Mouse (Mus musculus): ENCODE measurements at regions not wholly inside any gene's neighbourhood (a gene's known extent, or its start where the extent isn't known, plus 50 kb on each side); places are given as distances from the start of the nearest gene placed in this dataset.

- no peak for DNase-seq (ENCODE audit: low spot score)
Measured at GRCm38 (mm10) chr1:89288921-89289320, 165.7 kb upstream of the Agap1 start.

DNA sequence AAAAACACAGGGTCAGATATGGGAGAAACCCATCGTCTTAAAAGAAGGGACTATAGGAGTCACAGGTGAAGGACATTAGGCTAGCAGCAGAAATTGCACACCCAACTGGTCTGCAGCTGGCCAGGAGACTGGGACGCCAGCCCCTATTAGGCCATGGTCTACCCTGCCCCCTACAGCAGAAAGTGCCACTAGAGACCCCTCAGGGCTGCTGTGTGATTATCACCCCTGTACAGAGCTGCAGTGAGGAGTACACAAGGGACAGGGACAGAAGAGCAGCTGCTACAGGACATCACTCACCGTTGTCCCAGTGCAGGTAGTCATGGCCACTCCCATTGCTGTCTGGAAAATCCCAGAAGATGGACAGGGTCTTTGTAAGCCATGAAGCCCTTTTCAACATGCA, 157.9 kb upstream of the Agap1 start:
- no peak for DNase-seq (ENCODE audit: low spot score)

DNA sequence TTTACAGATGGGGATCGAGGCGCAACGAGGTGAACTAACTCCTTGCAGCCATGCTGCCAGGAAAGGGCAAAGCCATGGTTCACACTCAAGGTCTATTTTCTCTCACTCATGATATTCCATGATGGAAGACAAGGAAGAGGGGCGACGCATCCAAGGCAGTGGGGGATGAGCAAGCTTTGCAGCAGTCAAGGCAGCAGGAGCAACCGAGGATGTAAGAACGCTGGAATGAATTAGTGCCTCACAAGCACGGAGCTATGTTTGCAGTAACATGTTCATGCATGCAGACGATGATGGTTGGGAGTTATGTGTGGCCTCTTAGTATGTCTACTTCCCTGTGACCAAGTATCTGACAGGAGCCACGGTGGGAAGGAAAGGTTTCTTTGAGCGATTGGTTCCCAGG, 156.8 kb upstream of the Agap1 start:
- no peak for DNase-seq (ENCODE audit: low spot score)

GRCm38 (mm10) chr1:89301151-89301550, 153.5 kb upstream of the Agap1 start:
- no peak for DNase-seq (ENCODE audit: low spot score)

DNA sequence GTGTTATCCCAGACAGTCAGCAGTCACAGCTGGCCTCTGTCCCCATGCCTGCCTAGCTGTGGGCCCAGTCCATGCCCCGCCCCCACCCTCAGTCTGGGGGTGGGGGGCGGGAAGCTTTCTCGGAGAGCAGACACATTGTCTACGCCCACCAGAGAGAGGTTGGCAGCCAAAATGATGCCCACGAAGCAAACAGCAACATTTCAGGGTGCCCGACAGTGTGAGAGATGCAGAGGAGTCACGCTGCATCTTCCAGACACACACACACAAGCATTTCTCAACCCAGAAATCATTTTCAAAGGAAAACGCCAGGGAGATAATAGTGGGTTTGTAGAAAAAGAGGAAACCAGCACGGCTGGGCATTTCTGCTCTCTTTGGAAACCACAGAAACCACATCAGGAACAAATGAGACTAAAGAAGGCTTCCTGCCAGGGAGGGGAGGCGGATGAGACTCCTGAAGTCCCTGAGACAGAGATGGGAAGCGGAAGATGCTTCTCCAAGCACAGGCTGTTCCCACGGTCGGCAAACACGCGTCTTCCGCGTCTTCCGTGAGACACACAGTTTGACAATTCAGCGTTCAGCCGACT, 152.1 kb upstream of the Agap1 start:
- peak; percentile 41 for DNase-seq (ENCODE audit: low spot score)

GRCm38 (mm10) chr1:89305171-89305570, 149.4 kb upstream of the Agap1 start:
- no peak for DNase-seq (ENCODE audit: low spot score)

DNA sequence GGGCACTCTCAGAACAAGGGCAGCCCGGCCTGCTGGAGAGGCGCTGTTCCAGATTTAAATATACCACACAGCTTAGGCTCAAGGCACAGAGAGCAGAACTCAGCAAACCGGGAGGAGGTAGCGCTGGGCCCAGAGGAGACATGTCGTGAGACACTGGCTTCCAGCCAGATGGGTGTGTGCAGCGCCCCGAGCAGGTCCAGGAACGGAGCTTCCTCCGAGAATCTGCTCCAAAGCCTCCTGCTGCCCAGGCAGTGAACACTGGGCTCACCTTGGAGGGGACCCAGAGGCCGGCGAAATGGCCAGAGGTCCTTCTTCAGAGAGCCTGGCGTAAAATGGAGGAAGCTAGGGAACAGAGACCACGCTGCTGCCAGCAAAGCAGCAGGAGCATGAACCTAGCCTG, 145.8 kb upstream of the Agap1 start:
- DNase-seq (ENCODE audit: low spot score): no peak

DNA sequence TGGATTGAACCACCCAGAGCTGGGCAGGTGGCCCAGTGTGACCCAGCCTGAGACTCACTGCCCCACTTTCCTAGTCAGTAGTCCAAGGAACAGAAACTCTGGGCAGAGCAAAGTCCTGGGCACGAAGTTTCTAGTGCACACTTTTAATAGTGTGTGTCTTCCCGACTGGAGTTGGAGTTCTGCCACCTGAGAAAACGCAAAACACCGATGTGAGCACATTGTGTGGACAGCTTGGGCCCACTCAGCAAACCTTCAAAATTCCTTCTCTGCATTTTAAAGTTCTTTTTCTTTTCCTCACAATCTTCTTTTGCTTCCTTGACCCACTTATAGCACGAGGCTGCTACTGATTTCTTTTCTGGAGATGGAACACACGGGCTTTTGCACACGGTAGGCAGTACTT, 141.5 kb upstream of the Agap1 start:
- DNase-seq (ENCODE audit: low spot score): no peak

DNA sequence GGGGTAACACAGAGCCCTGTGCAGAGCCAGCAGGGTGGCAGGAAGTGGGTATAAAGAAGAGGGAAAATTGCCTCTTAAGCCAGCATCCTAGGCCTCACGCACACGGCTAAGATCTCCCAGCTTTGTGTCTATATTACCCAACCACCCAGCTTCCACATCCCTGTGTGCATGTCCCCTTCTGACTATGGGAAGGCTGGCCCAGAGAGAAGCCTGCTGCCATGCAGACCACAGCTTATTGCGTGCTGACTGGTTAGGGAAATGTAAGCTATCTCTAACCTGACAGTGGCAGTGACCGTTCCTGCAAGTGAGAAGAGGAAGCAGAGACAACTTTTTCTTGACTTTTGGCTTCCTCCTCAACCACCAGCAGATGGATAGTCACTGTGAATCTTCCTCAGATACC, 136.7 kb upstream of the Agap1 start:
- DNase-seq (ENCODE audit: low spot score): no peak

GRCm38 (mm10) chr1:89318663-89319062, 135.9 kb upstream of the Agap1 start:
- DNase-seq (ENCODE audit: low spot score): no peak

DNA sequence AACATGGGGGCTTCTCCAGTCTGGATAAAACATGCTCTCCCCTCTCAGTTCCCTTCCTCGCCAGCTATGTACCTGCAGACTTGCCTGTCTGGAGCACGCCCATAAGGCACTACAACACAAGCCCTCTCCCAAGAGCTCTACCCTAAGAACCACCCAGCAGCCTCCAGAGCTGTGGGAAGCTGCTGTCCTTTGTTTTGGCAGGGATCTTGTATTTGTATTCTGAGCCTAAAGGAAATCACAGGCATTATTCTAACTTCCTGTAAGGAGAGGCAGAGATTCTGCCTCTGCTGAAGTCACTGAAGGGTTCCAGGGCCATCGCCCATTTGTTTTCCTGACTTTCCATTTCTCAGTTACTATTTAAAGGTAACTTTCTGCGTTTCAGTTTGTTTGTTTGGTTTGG, 132.0 kb upstream of the Agap1 start:
- no peak for DNase-seq (ENCODE audit: low spot score)

DNA sequence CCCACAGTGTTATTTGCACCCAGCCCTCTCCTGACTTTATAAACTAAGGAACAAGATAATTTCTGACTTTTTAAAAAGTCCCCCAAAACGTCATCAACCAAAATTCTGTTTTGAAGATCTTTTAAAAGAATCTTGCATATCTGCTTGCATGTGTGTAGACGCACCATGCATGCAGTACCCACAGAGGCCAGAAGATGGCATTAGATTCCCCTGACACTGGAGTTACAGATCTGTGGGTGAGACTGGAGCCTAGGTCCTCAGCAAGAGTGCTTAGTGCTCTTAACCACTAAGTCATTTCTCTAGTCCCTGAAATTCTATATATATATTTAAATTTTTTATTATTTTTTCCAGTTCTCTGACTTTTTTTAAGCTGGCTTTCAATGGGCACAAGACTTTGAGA, 131.5 kb upstream of the Agap1 start:
- DNase-seq (ENCODE audit: low spot score): no peak

- DNase-seq (ENCODE audit: low spot score): no peak
Measured at GRCm38 (mm10) chr1:89331352-89331751, 123.3 kb upstream of the Agap1 start.

- DNase-seq (ENCODE audit: low spot score): no peak
Measured at GRCm38 (mm10) chr1:89332676-89333075, 121.9 kb upstream of the Agap1 start.

- no peak for DNase-seq (ENCODE audit: low spot score)
Measured at GRCm38 (mm10) chr1:89337861-89338260, 116.7 kb upstream of the Agap1 start.

GRCm38 (mm10) chr1:89342794-89343193, 111.8 kb upstream of the Agap1 start:
- DNase-seq (ENCODE audit: low spot score): no peak

DNA sequence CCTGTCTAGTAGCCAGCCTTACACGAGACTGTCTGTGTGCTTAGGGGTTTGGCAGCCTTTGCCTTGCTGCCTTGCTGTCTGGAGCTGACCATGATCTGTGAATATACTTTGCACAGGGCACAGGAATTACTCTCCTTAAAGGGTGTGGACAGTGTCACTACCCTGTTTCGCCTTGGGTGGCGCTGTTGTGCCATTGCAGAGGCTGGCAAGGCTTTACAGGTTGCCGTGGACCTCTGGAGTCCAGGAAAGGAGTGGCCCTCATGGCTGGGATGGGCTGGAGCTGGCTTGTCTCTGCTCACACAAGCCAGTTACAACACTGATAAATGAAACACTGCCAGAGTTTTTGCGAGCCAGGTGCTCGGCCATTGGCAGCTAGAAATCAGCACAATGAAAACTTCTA, 110.1 kb upstream of the Agap1 start:
- no peak for DNase-seq (ENCODE audit: low spot score)

- no peak for DNase-seq (ENCODE audit: low spot score)
Measured at GRCm38 (mm10) chr1:89347341-89347740, 107.3 kb upstream of the Agap1 start.

- no peak for DNase-seq (ENCODE audit: low spot score)
Measured at GRCm38 (mm10) chr1:89352936-89353335, 101.7 kb upstream of the Agap1 start.

GRCm38 (mm10) chr1:89359257-89359656, 95.3 kb upstream of the Agap1 start:
- DNase-seq (ENCODE audit: low spot score): no peak

GRCm38 (mm10) chr1:89364547-89365305, 89.9 kb upstream of the Agap1 start:
- DNase-seq (ENCODE audit: low spot score): no peak

- DNase-seq (ENCODE audit: low spot score): no peak
Measured at GRCm38 (mm10) chr1:89366891-89367290, 87.7 kb upstream of the Agap1 start.

DNA sequence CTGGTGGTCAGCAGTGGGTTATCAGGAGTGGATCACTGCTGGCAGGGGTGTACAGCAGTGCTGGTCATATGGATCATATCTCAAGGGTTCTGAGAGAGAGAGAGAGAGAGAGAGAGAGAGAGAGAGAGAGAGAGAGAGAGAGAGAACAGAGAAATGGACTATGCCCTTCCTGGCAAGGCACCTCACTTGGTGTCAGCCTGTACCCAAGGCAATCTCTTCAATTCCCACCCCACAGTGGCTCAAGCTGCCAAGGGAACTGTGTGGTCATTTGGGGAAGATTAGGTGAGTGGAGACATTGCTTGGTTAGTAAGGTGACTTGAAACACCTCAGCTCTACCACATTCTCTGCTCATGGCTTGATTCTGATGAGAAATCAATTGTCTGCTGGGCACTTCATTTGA, 80.8 kb upstream of the Agap1 start:
- no peak for DNase-seq (ENCODE audit: low spot score)

DNA sequence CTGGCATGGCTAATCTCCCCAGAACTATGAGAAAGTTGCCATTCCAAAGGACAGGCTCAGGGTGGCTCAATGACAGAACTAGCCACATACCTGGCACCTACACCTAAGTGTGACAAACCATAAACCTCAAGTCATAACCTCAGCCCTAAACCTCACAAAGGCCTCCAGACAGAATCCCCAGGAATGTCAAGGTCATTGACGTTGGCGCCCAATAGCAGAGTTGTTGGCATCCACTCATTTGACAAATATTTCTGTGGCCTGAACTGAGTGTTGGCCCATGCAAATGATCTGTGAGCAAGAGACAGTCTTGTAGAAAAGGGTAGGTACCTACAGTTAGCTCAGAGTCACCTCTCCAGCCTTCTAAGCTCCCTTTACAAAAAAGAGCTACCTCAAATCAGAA, 80.3 kb upstream of the Agap1 start:
- no peak for DNase-seq (ENCODE audit: low spot score)
